ENCODE assay signal across 8 mouse cellular contexts in the genomic region with DNA sequence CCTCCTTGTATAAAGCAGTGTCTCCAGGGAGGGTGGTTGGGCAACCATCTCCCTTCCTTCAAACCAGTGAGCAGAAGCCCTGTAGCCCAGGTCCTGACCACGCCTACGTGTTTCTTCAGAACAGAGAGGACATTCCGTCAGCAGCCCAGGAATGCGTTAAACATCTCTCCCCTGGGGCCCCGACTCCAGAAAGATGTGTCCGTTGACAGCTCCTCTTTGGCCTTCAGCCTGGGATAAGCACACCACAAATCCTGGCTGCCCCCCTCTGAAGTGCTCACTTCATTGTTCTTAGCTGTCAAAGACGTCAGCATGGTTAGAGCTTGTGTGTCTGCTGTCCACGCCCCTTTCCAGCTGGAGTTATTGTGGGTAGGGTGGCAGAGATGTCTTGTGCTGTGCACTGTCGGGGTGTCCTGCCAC. TPM values are rescaled to one million over a fixed set of nuclear protein-coding genes. Genes with fewer than 3 reads are reported as not detected.
DNase-seq lines count a peak whose midpoint lies in the region.

No protein-coding gene starts in this region.

- DNase-seq in adrenal gland, postnatal 14 days, result peak; percentile 72
- DNase-seq in adrenal gland, postnatal 4 days (ENCODE audit: low spot score in 2 of 2), result no peak
- DNase-seq in adrenal gland, postnatal 36 days, result peak; percentile 12 to 39
- peak; percentile 39 to 43 for DNase-seq in heart, adult 9 months (ENCODE audit: low spot score in 2 of 2)
- DNase-seq in kidney, postnatal 36 days, result peak; percentile 64 to 85
- DNase-seq in spleen, adult 12 weeks (ENCODE audit: low spot score), result no peak
- no peak for DNase-seq in layer of hippocampus, adult 18-20 months (ENCODE audit: low spot score in 2 of 2)
- DNase-seq in thymus, postnatal 4 days, result no peak

RNA-seq across cellular contexts. Expression of a gene that starts 3.9 kb away (rescaled TPM):
- 6.6 and 7.0 TPM in 2 replicates for total RNA-seq in adrenal gland, postnatal 14 days (2021)
- total RNA-seq in adrenal gland, postnatal 4 days (2021), result 10 to 100 TPM in 1 of 2 experiments, 1 to 10 TPM in 1; 3.8 to 13.3 TPM
- 10 to 100 TPM in 1 of 2 experiments, 1 to 10 TPM in 1; 6.4 to 33.3 TPM for total RNA-seq in adrenal gland, postnatal 36 days (2021)
- under 1 TPM; 0.07 to 0.48 TPM for total RNA-seq in layer of hippocampus, adult 18-20 months (2021)

RNA-seq across cellular contexts. Expression of a gene that starts 49.7 kb away (rescaled TPM):
- 39.4 and 40.9 TPM in 2 replicates for total RNA-seq in adrenal gland, postnatal 14 days (2021)
- total RNA-seq in adrenal gland, postnatal 4 days (2021), result 10 to 100 TPM; 69.8 to 70.7 TPM
- total RNA-seq in adrenal gland, postnatal 36 days (2021), result 10 to 100 TPM; 50.6 to 61.7 TPM
- 10 to 100 TPM; 33.0 to 36.5 TPM for total RNA-seq in layer of hippocampus, adult 18-20 months (2021)

Comparison
In these comparisons a context has a peak if more than half of its experiments do, and no peak if none do; other contexts are left out.
1. DNase-seq: peak in adrenal gland, postnatal 14 days (single experiment), adrenal gland, postnatal 36 days (2 of 2), heart, adult 9 months (2 of 2) and kidney, postnatal 36 days (2 of 2); none in adrenal gland, postnatal 4 days (0 of 2), spleen, adult 12 weeks (single experiment), layer of hippocampus, adult 18-20 months (0 of 2) and thymus, postnatal 4 days (single experiment).